Mouse (Mus musculus) myocyte (in vitro differentiated cells): Measurements from ENCODE around the gene Kansl3.

Experiments used
- CEBPB ChIP-seq: IDR thresholded peaks from 2 replicates; pipeline ENCODE4 v1.6.1; 2011; ENCODE audit warnings: mild to moderate bottlenecking, moderate library complexity; ENCODE audit not compliant: poor library complexity, insufficient read depth, severe bottlenecking
- MAX ChIP-seq: IDR thresholded peaks from one replicate; pipeline ENCODE4 v1.6.1; 2011; ENCODE audit warnings: low read depth, mild to moderate bottlenecking, control low read depth
- MYOD1 ChIP-seq, 3 experiments: IDR thresholded peaks; one replicate each; pipeline ENCODE4 v1.6.1; 2011; ENCODE audit warnings: control low read depth in 2 of 3, low read depth in 2 of 3, mild to moderate bottlenecking in 2 of 3, moderate library complexity in 1 of 3; ENCODE audit not compliant: insufficient read length in 2 of 3, control insufficient read depth in 1 of 3
- MYOG ChIP-seq, 3 experiments: IDR thresholded peaks; one replicate each; pipeline ENCODE4 v1.6.1; 2011; ENCODE audit warnings: control low read depth in 2 of 3, low read depth in 2 of 3, mild to moderate bottlenecking in 2 of 3; ENCODE audit not compliant: insufficient read length in 2 of 3, control insufficient read depth in 1 of 3, insufficient read depth in 1 of 3
- POLR2A ChIP-seq: IDR thresholded peaks from one replicate; pipeline ENCODE4 v1.6.1; 2011; ENCODE audit warnings: low read depth, mild to moderate bottlenecking, control low read depth, moderate library complexity; ENCODE audit not compliant: insufficient read length
- POLR2AphosphoS2 ChIP-seq: IDR thresholded peaks from one replicate; pipeline ENCODE4 v1.6.1; 2011; ENCODE audit warnings: low read depth, control low read depth; ENCODE audit not compliant: insufficient read length
- REST ChIP-seq: IDR thresholded peaks from one replicate; pipeline ENCODE4 v1.6.1; 2011; ENCODE audit warnings: mild to moderate bottlenecking, control low read depth, moderate library complexity; ENCODE audit not compliant: insufficient read depth, insufficient read length
- TCF12 ChIP-seq: IDR thresholded peaks from one replicate; pipeline ENCODE4 v1.6.1; 2011; ENCODE audit warnings: mild to moderate bottlenecking, control low read depth; ENCODE audit not compliant: poor library complexity, insufficient read depth, severe bottlenecking
- TCF3 ChIP-seq: IDR thresholded peaks from one replicate; pipeline ENCODE4 v1.6.1; 2011; ENCODE audit warnings: low read depth, control low read depth; ENCODE audit not compliant: insufficient read length
- USF1 ChIP-seq: IDR thresholded peaks from one replicate; pipeline ENCODE4 v1.6.1; 2011; ENCODE audit warnings: low read depth, mild to moderate bottlenecking, control low read depth, moderate library complexity

GRCm38 (mm10) chr1:36321164-36321563 is 47.8 kb downstream of the Kansl3 start:
- TF ChIP-seq POLR2A (peak; percentile 44), MYOD1 (IDR thresholded peaks at IDR 0.05; ENCODE audit: control insufficient read depth in 1 of 3, insufficient read length in 2 of 3, low read depth in 2 of 3) (peak in 1 of 3 experiments; percentile 28), CEBPB (no peak), POLR2AphosphoS2 (peak; percentile 73), USF1 (no peak), REST (no peak), MAX (no peak), MYOG (IDR thresholded peaks at IDR 0.05; ENCODE audit: control insufficient read depth in 1 of 3, insufficient read depth in 1 of 3, insufficient read length in 2 of 3, low read depth in 2 of 3) (peak in 1 of 3 experiments; percentile 29), TCF3 (no peak), TCF12 (no peak)
